Mouse (Mus musculus) kidney, postnatal 0 days (tissue): Measurements from ENCODE around the gene Prr13. TPM values are rescaled to one million over a fixed set of nuclear protein-coding genes. Genes with fewer than 3 reads are reported as not detected.

Source experiments
- ATAC-seq: fragments of 200-750 bp; cut with Nextera tagmentation; replicated peaks from 2 replicates; pipeline ENCODE4 v1.8.0; 2017; ENCODE audit warnings: low read depth, moderate number of reproducible peaks, moderate TSS enrichment, moderate library complexity; ENCODE audit not compliant: low FRiP score
- DNase-seq: peaks from one replicate; pipeline ENCODE4 v3.0.0-alpha.2; 2016; ENCODE audit warnings: low spot score
- H3K27ac ChIP-seq: fragments of 300-500 bp; sonication (generic); 2 replicates; pipeline ENCODE4 v1.5.1; 2014; ENCODE audit warnings: mild to moderate bottlenecking
- H3K27me3 ChIP-seq: fragments of 300-500 bp; sonication (generic); 2 replicates; pipeline ENCODE4 v1.6.1; 2014; ENCODE audit warnings: low read length, mixed read lengths; ENCODE audit not compliant: insufficient read depth
- H3K36me3 ChIP-seq: fragments of 300-500 bp; sonication (generic); 2 replicates; pipeline ENCODE4 v1.6.1; 2014; ENCODE audit warnings: low read length, mixed read lengths; ENCODE audit not compliant: insufficient read depth
- H3K4me1 ChIP-seq: fragments of 300-500 bp; sonication (generic); replicated peaks from 2 replicates; pipeline ENCODE4 v1.6.1; 2014; ENCODE audit warnings: antibody characterized with exemption, low read length, mixed read lengths; ENCODE audit not compliant: insufficient read depth
- H3K4me2 ChIP-seq: fragments of 300-500 bp; sonication (generic); 2 replicates; pipeline ENCODE4 v1.6.1; 2014; ENCODE audit warnings: mild to moderate bottlenecking, low read length, moderate library complexity, mixed read lengths
- H3K4me3 ChIP-seq: fragments of 300-500 bp; sonication (generic); replicated peaks from 2 replicates; pipeline ENCODE4 v1.5.1; 2014; ENCODE audit warnings: low read depth, low read length
- H3K9ac ChIP-seq: fragments of 300-500 bp; sonication (generic); 2 replicates; pipeline ENCODE4 v1.6.1; 2014; ENCODE audit warnings: low read depth, low read length
- H3K9me3 ChIP-seq: fragments of 300-500 bp; sonication (generic); replicated peaks from 2 replicates; pipeline ENCODE4 v1.6.1; 2016; ENCODE audit warnings: low read length, inconsistent platforms, mixed read lengths
- CTCF ChIP-seq: IDR thresholded peaks from 2 replicates; pipeline ENCODE4 v1.5.1; 2016; ENCODE audit warnings: antibody characterized with exemption, low read depth, mild to moderate bottlenecking, moderate library complexity
- WGBS: fragments of 180-500 bp; shearing (Covaris S2); extraction: QIAGEN DNeasy Blood & Tissue Kit; methylation state at CpG from one replicate; pipeline ENCODE4 v1.1.7; 2014; 5-methylcytosine and 5-hydroxymethylcytosine counted together
- polyA plus RNA-seq: library from polyadenylated mRNA; unstranded; fragments of >200 nt; fragmentation: Nextera tagmentation; extraction: Ambion mirVana; gene quantifications from 2 replicates; pipeline ENCODE4 v1.2.1, GENCODE M21; 2015

The Prr13 gene
- polyA plus RNA-seq, 1 experiment from 2014 or later: 109 TPM

GRCm38 (mm10) chr15:102500479-102500878 lies 41.7 kb downstream of the Prr13 start:
- H3K9me3 ChIP-seq: no peaks in the 10 kb centered on the region
- H3K4me1 ChIP-seq: no peaks in the 10 kb centered on the region
- no peak overlapping the region for H3K27ac ChIP-seq
- H3K4me3 ChIP-seq: no peak overlapping the region
- peaks cover 59% of the 10 kb centered on the region for H3K36me3 ChIP-seq
- no peak overlapping the region for H3K4me2 ChIP-seq
- H3K27me3 ChIP-seq: no peaks in the 10 kb centered on the region
- no peak for DNase-seq
- no peak for ATAC-seq
- WGBS: 87% methylated on average over 5 of the region's 5 CpGs
- TF ChIP-seq CTCF: no peak
- H3K9ac ChIP-seq: no peak overlapping the region

- H3K4me2 ChIP-seq: no peak overlapping the region
- no peak overlapping the region for H3K4me3 ChIP-seq
- H3K4me1 ChIP-seq: no peaks in the 10 kb centered on the region
- no peaks in the 10 kb centered on the region for H3K27me3 ChIP-seq
- TF ChIP-seq CTCF: no peak
- no peak overlapping the region for H3K27ac ChIP-seq
- H3K9ac ChIP-seq: no peak overlapping the region
- peaks cover 56% of the 10 kb centered on the region for H3K36me3 ChIP-seq
- DNase-seq (no peak), ATAC-seq (0 out of 2 replicates have a peak, but pooled peaks have one; percentile 15)
- H3K9me3 ChIP-seq: no peaks in the 10 kb centered on the region
- WGBS: 88% methylated on average over 19 of the region's 19 CpGs
Measured at GRCm38 (mm10) chr15:102501084-102501814, 42.4 kb downstream of the Prr13 start.

- H3K27me3 ChIP-seq: no peaks in the 10 kb centered on the region
- DNase-seq: peak; percentile 29
- TF ChIP-seq CTCF: no peak
- 62% methylated on average over 9 of the region's 9 CpGs for whole genome bisulfite sequencing
- H3K9me3 ChIP-seq: no peaks in the 10 kb centered on the region
- no peak; the same call in 1 of the 2 replicates for ATAC-seq
- peaks cover 54% of the 10 kb centered on the region for H3K36me3 ChIP-seq
- H3K27ac ChIP-seq: no peak overlapping the region
- no peaks in the 10 kb centered on the region for H3K4me1 ChIP-seq
- no peak overlapping the region for H3K9ac ChIP-seq
- H3K4me3 ChIP-seq: no peak overlapping the region
- H3K4me2 ChIP-seq: no peak overlapping the region
Measured at GRCm38 (mm10) chr15:102502254-102502840, 43.5 kb downstream of the Prr13 start.

GRCm38 (mm10) chr15:102503447-102503846 lies 44.6 kb downstream of the Prr13 start, which contains the start of gene Gm10337:
TSS of gene Gm10337 (plus strand) at chr15:102503722.
- Histone ChIP-seq H3K4me1 (no peaks in the 10 kb centered on the region), H3K36me3 (peaks cover 45% of the 10 kb centered on the region), H3K4me3 (no peak within 1 kb of the TSS), H3K9me3 (no peaks in the 10 kb centered on the region), H3K9ac (no peak within 1 kb of the TSS), H3K27ac (no peak within 1 kb of the TSS), H3K4me2 (no peak within 1 kb of the TSS), H3K27me3 (no peaks in the 10 kb centered on the region)
- TF ChIP-seq CTCF: no peak
- DNase-seq: no peak
- ATAC-seq: no peak
- WGBS: 94% methylated on average over 1 of the region's 1 CpGs

- no peaks in the 10 kb centered on the region for H3K9me3 ChIP-seq
- no peak overlapping the region for H3K4me2 ChIP-seq
- DNase-seq (no peak), ATAC-seq (no peak)
- peaks cover 45% of the 10 kb centered on the region for H3K36me3 ChIP-seq
- no peak for TF ChIP-seq CTCF
- no peak overlapping the region for H3K27ac ChIP-seq
- no peaks in the 10 kb centered on the region for H3K4me1 ChIP-seq
- no peaks in the 10 kb centered on the region for H3K27me3 ChIP-seq
- WGBS: 83% methylated on average over 9 of the region's 9 CpGs
- no peak overlapping the region for H3K4me3 ChIP-seq
- no peak overlapping the region for H3K9ac ChIP-seq
Measured at GRCm38 (mm10) chr15:102503924-102504782, 45.3 kb downstream of the Prr13 start.
